Mouse (Mus musculus) kidney, adult 2 months (tissue): ENCODE results near the gene Ccdc17. TPM values are rescaled to one million over a fixed set of nuclear protein-coding genes. Genes with fewer than 3 reads are reported as not detected.
A peak's percentile ranks its signal among the peaks of the same experiment; 100 is the strongest.

ENCODE experiments used
- DNase-seq: peaks from one replicate; pipeline ENCODE4 v3.0.0; 2021
- H3K27ac ChIP-seq: fragments of 200-500 bp; 2 replicates; pipeline ENCODE4 v1.5.1; 2012; ENCODE audit warnings: low read depth, low read length, control low read depth, inconsistent platforms; ENCODE audit not compliant: insufficient read depth
- H3K27me3 ChIP-seq: fragments of 200-500 bp; replicated peaks from 2 replicates; pipeline ENCODE4 v1.6.1; 2012; ENCODE audit warnings: mild to moderate bottlenecking, moderate library complexity, low read length, inconsistent platforms; ENCODE audit not compliant: control insufficient read depth, insufficient read depth
- H3K36me3 ChIP-seq: fragments of 200-500 bp; 2 replicates; pipeline ENCODE4 v1.6.1; 2012; ENCODE audit warnings: mild to moderate bottlenecking, moderate library complexity, low read length, inconsistent platforms; ENCODE audit not compliant: control insufficient read depth, insufficient read depth
- H3K4me1 ChIP-seq: fragments of 200-500 bp; 2 replicates; pipeline ENCODE4 v1.6.1; 2011; ENCODE audit warnings: low read length; ENCODE audit not compliant: control insufficient read depth, insufficient read depth
- H3K4me3 ChIP-seq: fragments of 200-500 bp; 2 replicates; pipeline ENCODE4 v1.5.1; 2011; ENCODE audit warnings: mild to moderate bottlenecking, low read depth, low read length, control low read depth; ENCODE audit not compliant: insufficient read depth
- CTCF ChIP-seq: fragments of 200-500 bp; conservative IDR thresholded peaks from 2 replicates; pipeline ENCODE4 v1.5.1; 2011; ENCODE audit warnings: low read depth, mild to moderate bottlenecking, control low read depth, low read length, moderate library complexity, mixed read lengths; ENCODE audit not compliant: insufficient read depth, insufficient read length
- POLR2A ChIP-seq: fragments of 200-500 bp; IDR thresholded peaks from one replicate; pipeline ENCODE4 v1.6.1; 2011; ENCODE audit warnings: low read depth, low read length, control low read depth
- WGBS: fragments of 180-500 bp; shearing (Covaris S2); methylation state at CpG from one replicate; pipeline ENCODE4 v1.1.7; 2018; 5-methylcytosine and 5-hydroxymethylcytosine counted together
- polyA plus RNA-seq: library from polyadenylated mRNA; depleted of rRNA; stranded (reverse); fragments of >200 nt; gene quantifications from 2 replicates; pipeline ENCODE4 v1.2.3, GENCODE M21; 2012

Ccdc17 gene
- polyA plus RNA-seq, 1 experiment = 9.1 TPM

DNA sequence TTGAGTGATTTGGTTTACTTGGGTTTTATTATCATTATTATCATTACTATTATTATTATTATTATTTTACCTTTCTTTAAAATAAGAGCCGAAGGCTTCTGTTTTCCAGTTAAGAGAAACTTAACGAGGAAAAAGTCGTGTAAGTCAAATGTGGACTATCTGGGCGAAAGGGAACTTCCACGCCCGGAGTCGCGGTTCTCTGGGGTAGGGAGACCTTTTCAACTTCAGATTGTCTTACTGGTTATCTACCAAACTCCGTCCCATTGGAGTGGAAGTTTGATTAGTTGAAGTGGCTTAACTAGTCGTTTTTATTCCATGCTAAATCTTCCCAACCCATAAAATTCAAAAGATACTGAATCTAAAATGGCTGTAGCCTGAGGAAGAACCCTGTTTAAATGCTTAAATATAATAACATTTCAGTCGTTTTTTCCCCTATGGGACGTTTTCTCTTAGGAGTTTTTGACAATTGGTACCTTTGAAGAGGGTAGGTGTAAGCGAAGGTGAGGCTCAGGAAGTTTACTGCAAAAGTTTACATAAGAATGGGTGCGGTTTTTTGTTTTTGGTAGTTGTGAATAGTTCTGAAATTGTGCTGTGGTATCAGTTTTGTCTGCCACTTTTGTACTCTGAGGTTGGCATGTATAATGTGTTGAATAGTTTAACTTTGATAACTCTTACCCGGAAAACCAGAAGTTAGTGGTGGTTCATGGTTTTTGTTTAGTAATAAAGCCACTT lies 38.1 kb upstream of the Ccdc17 start:
- H3K4me3 ChIP-seq = peak overlapping the region; percentile 84
- no peaks in the 10 kb centered on the region for H3K27me3 ChIP-seq
- WGBS = 2% methylated on average over 15 of the region's 15 CpGs
- H3K4me1 ChIP-seq = peaks cover 6% of the 10 kb centered on the region; the same call in 1 of the 2 replicates
- H3K36me3 ChIP-seq = no peaks in the 10 kb centered on the region; the same call in 1 of the 2 replicates
- H3K27ac ChIP-seq = peak overlapping the region; percentile 58
- TF ChIP-seq CTCF (no peak), POLR2A (no peak)
- no peak for DNase-seq

GRCm38 (mm10) chr4:116595793-116596192 lies 661 bp upstream of the Ccdc17 start:
- Histone ChIP-seq H3K27ac (no peak overlapping the region), H3K36me3 (peaks cover 17% of the 10 kb centered on the region), H3K4me1 (peaks cover 6% of the 10 kb centered on the region; the same call in 1 of the 2 replicates), H3K27me3 (no peaks in the 10 kb centered on the region), H3K4me3 (no peak overlapping the region)
- TF ChIP-seq CTCF (no peak), POLR2A (no peak)
- peak; percentile 52 for DNase-seq
- 78% methylated on average over 8 of the region's 8 CpGs for WGBS

DNA sequence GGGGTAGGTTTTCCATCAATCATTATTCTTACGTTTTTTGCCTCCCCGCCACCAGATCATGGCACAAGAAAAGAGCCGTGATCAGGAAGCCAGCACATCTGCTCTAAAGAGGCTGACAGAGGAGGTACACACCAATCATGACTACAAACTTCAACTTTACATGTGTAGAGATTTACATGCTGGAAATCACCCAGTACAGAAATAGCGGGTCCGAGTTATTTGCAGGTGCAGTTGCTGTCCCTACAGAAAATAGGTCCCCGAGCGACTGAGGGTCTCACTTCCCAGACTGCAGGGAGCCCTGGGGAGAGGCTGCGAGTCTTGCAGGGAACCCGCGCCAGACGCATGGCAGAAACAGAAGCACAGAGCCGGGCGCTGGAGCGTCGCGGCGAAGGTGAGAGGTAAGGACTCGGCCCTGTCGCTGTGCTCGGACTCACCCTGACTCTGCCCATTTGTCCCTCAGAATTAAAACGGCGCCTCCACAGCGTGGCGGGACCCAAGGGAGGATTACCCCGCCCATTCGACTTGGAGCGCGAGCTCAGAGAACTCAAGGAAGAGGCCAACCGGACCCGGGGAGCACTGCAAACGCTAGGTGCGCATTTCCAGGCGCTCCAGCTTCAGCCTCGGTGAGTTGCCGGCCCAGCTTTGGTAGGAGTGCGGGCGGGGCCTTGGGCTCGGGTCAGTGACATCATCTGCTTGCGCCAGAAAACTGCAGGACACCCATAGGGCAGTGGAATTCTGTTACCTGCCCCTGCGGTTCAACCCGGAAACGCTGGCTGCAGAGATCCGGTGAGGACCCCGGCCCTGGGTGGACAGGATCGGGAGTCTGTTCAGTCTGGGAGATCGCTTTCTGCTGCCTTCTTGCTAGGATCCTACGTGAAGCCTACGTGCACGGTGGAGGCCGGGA lies 776 bp downstream of the Ccdc17 start:
- H3K27ac ChIP-seq = peak overlapping the region; percentile 83
- peaks cover 6% of the 10 kb centered on the region for H3K36me3 ChIP-seq
- under 1% methylated on average over 50 of the region's 50 CpGs for WGBS
- peak; percentile 97 for DNase-seq
- H3K4me1 ChIP-seq = peaks cover 6% of the 10 kb centered on the region; the same call in 1 of the 2 replicates
- TF ChIP-seq POLR2A = peak; percentile 83
- TF ChIP-seq CTCF = 0 out of 2 replicates have a peak, but pooled peaks have one; percentile 7
- H3K27me3 ChIP-seq = no peaks in the 10 kb centered on the region
- peak overlapping the region; percentile 91 for H3K4me3 ChIP-seq

DNA sequence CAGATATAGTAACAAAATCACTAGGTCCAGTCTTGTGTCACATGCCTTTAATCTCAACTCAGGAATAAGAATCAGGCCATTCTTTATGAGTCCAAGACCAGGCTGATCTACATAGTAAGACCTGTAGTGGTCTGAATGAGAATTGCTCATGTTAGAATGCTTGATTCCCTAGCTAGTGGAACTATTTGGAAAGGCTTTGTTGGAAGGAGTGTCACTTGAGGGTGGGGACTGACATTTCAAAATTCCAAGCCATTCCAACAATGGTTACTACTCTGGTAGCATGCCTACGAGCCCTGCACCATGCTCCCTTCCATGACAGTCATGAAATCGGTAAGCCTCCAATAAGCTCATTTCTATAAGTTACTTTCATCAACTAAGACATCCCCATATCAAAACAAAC lies 16.2 kb downstream of the Ccdc17 start:
- H3K36me3 ChIP-seq = peaks cover 5% of the 10 kb centered on the region; the same call in 1 of the 2 replicates
- DNase-seq = no peak
- H3K4me1 ChIP-seq = no peaks in the 10 kb centered on the region
- no peak for TF ChIP-seq CTCF
- WGBS = 99% methylated on average over 2 of the region's 2 CpGs
- no peaks in the 10 kb centered on the region for H3K27me3 ChIP-seq
- no peak overlapping the region for H3K27ac ChIP-seq
- no peak overlapping the region for H3K4me3 ChIP-seq

DNA sequence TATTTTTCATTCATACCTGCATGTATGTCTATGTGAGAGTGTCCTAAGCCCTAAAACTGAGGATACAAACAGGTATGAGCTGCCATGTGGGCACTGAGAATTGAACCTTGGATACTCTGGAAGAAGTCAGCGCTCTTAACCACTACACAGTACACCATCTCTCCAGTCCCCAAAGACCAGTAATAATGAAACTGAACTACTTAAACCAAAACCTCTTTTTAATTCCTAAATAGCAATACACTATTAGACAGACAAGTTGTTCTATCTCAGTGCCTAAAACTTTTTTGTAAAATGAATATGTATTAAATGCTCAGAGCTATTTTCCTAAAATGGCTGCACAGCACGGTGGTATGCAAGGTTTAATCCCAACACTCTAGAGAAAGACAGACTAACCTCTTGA lies 18.8 kb downstream of the Ccdc17 start:
- no peak overlapping the region for H3K4me3 ChIP-seq
- TF ChIP-seq CTCF (no peak), POLR2A (no peak)
- WGBS = 95% methylated on average over 2 of the region's 2 CpGs
- H3K27me3 ChIP-seq = no peaks in the 10 kb centered on the region
- peaks cover 4% of the 10 kb centered on the region; the same call in 1 of the 2 replicates for H3K36me3 ChIP-seq
- DNase-seq = no peak
- no peak overlapping the region for H3K27ac ChIP-seq
- H3K4me1 ChIP-seq = no peaks in the 10 kb centered on the region

GRCm38 (mm10) chr4:116624831-116625230 lies 28.4 kb downstream of the Ccdc17 start:
- no peak overlapping the region for H3K27ac ChIP-seq
- H3K27me3 ChIP-seq = no peaks in the 10 kb centered on the region
- no peak overlapping the region for H3K4me3 ChIP-seq
- 93% methylated on average over 4 of the region's 4 CpGs for WGBS
- DNase-seq = no peak
- TF ChIP-seq CTCF = no peak
- no peak for TF ChIP-seq POLR2A
- H3K4me1 ChIP-seq = peaks cover 4% of the 10 kb centered on the region; the same call in 1 of the 2 replicates
- 0 out of 2 replicates have a peak, but pooled peaks cover 2% of the 10 kb centered on the region for H3K36me3 ChIP-seq
